Mouse (Mus musculus) E14TG2a.4 (cell line): ENCODE data around the gene Mdh1b.
A peak's percentile ranks its signal among the peaks of the same experiment; 100 is the strongest.

Experiments
- H3K27me3 ChIP-seq: 2 replicates; pipeline ENCODE4 v1.6.1; 2014; ENCODE audit warnings: low read length, control low read depth; ENCODE audit not compliant: insufficient read depth
- H3K36me3 ChIP-seq: 2 replicates; pipeline ENCODE4 v1.6.1; 2014; ENCODE audit warnings: low read length, control low read depth; ENCODE audit not compliant: insufficient read depth
- H3K4me1 ChIP-seq: replicated peaks from 2 replicates; pipeline ENCODE4 v1.6.1; 2014; ENCODE audit warnings: low read depth, low read length, control low read depth
- H3K4me3 ChIP-seq: replicated peaks from 2 replicates; pipeline ENCODE4 v1.5.1; 2014; ENCODE audit warnings: mild to moderate bottlenecking, low read length
- H3K9me3 ChIP-seq: 2 replicates; pipeline ENCODE4 v1.6.1; 2014; ENCODE audit warnings: low read length, control low read depth
- CTCF ChIP-seq: conservative IDR thresholded peaks from 2 replicates; pipeline ENCODE4 v1.5.1; 2014; ENCODE audit warnings: low read length
- NANOG ChIP-seq: IDR thresholded peaks from 2 replicates; pipeline ENCODE4 v1.6.1; 2014; ENCODE audit warnings: borderline replicate concordance, low read length, mixed read lengths
- POU5F1 ChIP-seq: IDR thresholded peaks from 2 replicates; pipeline ENCODE4 v1.6.1; 2014; ENCODE audit warnings: low read length, borderline replicate concordance

Gene Mdh1b

GRCm38 (mm10) chr1:63667949-63668851, 61.9 kb downstream of the Mdh1b start:
- H3K4me3 ChIP-seq, result no peak overlapping the region
- no peak for TF ChIP-seq NANOG
- no peak for TF ChIP-seq POU5F1
- no peak for TF ChIP-seq CTCF
- H3K9me3 ChIP-seq, result peaks cover 5% of the 10 kb centered on the region; the same call in 1 of the 2 replicates
- H3K27me3 ChIP-seq, result peaks cover 19% of the 10 kb centered on the region
- H3K36me3 ChIP-seq, result no peaks in the 10 kb centered on the region
- H3K4me1 ChIP-seq, result peaks cover 28% of the 10 kb centered on the region

- TF ChIP-seq NANOG (no peak; the same call in 1 of the 2 replicates), POU5F1 (no peak), CTCF (no peak)
- peaks cover 28% of the 10 kb centered on the region for H3K4me1 ChIP-seq
Measured at GRCm38 (mm10) chr1:63667201-63667948, 62.7 kb downstream of the Mdh1b start.

GRCm38 (mm10) chr1:63666089-63666488, 64.0 kb downstream of the Mdh1b start:
- Histone ChIP-seq H3K4me1 (peaks cover 28% of the 10 kb centered on the region), H3K36me3 (no peaks in the 10 kb centered on the region), H3K27me3 (peaks cover 29% of the 10 kb centered on the region), H3K9me3 (peaks cover 5% of the 10 kb centered on the region; the same call in 1 of the 2 replicates), H3K4me3 (no peak overlapping the region)
- no peak for TF ChIP-seq POU5F1
- TF ChIP-seq NANOG, result no peak
- TF ChIP-seq CTCF, result no peak

More at GRCm38 (mm10) chr1:63667201-63667948, 62.7 kb downstream of the Mdh1b start:
- Histone ChIP-seq H3K36me3 (no peaks in the 10 kb centered on the region), H3K9me3 (peaks cover 5% of the 10 kb centered on the region; the same call in 1 of the 2 replicates), H3K27me3 (peaks cover 23% of the 10 kb centered on the region), H3K4me3 (no peak overlapping the region)

- Histone ChIP-seq H3K4me3 (no peak overlapping the region), H3K4me1 (peaks cover 4% of the 10 kb centered on the region), H3K36me3 (no peaks in the 10 kb centered on the region), H3K27me3 (peaks cover 20% of the 10 kb centered on the region), H3K9me3 (no peaks in the 10 kb centered on the region)
- TF ChIP-seq NANOG, result no peak
- no peak for TF ChIP-seq POU5F1
- peak; percentile 12; the same call in 1 of the 2 replicates for TF ChIP-seq CTCF
Measured at GRCm38 (mm10) chr1:63659591-63659990, 70.5 kb downstream of the Mdh1b start.

GRCm38 (mm10) chr1:63658016-63658415, 72.1 kb downstream of the Mdh1b start:
- H3K9me3 ChIP-seq, result no peaks in the 10 kb centered on the region
- TF ChIP-seq CTCF, result peak; percentile 90
- no peak for TF ChIP-seq NANOG
- TF ChIP-seq POU5F1, result no peak
- H3K27me3 ChIP-seq, result peaks cover 12% of the 10 kb centered on the region; the same call in 1 of the 2 replicates
- no peaks in the 10 kb centered on the region for H3K4me1 ChIP-seq
- H3K4me3 ChIP-seq, result no peak overlapping the region
- H3K36me3 ChIP-seq, result no peaks in the 10 kb centered on the region
